Mouse (Mus musculus) midbrain, embryonic 13.5 days (tissue): Measurements from ENCODE around the gene Zfp583. TPM values are rescaled to one million over a fixed set of nuclear protein-coding genes. Genes with fewer than 3 reads are reported as not detected.
A peak's percentile ranks its signal among the peaks of the same experiment; 100 is the strongest.
"Not testable (repeated sequence)": the region's sequence is repeated elsewhere in the genome, so short reads cannot be mapped to it uniquely, and the experiment has no call there.

Source experiments
- ATAC-seq: fragments of 200-750 bp; cut with Nextera tagmentation; 2 replicates; pipeline ENCODE4 v1.8.0; 2017; ENCODE audit warnings: mild to moderate bottlenecking, moderate TSS enrichment, moderate library complexity
- H3K27ac ChIP-seq: fragments of 300-500 bp; sonication (generic); 2 replicates; pipeline ENCODE4 v1.5.1; 2015; ENCODE audit warnings: inconsistent platforms, mild to moderate bottlenecking, moderate library complexity
- H3K27me3 ChIP-seq: fragments of 300-500 bp; sonication (generic); 2 replicates; pipeline ENCODE4 v1.6.1; 2015; ENCODE audit warnings: mild to moderate bottlenecking, inconsistent platforms
- H3K36me3 ChIP-seq: fragments of 300-500 bp; sonication (generic); 2 replicates; pipeline ENCODE4 v1.6.1; 2015; ENCODE audit warnings: mild to moderate bottlenecking, inconsistent platforms
- H3K4me1 ChIP-seq: fragments of 300-500 bp; sonication (generic); replicated peaks from 2 replicates; pipeline ENCODE4 v1.6.1; 2015; ENCODE audit warnings: inconsistent platforms
- H3K4me2 ChIP-seq: fragments of 300-500 bp; sonication (generic); replicated peaks from 2 replicates; pipeline ENCODE4 v1.6.1; 2015; ENCODE audit warnings: moderate library complexity, mild to moderate bottlenecking, inconsistent platforms
- H3K4me3 ChIP-seq: fragments of 300-500 bp; sonication (generic); replicated peaks from 2 replicates; pipeline ENCODE4 v1.5.1; 2015; ENCODE audit warnings: mild to moderate bottlenecking, inconsistent platforms
- H3K9ac ChIP-seq: fragments of 300-500 bp; sonication (generic); replicated peaks from 2 replicates; pipeline ENCODE4 v1.6.1; 2015; ENCODE audit warnings: mild to moderate bottlenecking, inconsistent platforms
- H3K9me3 ChIP-seq: fragments of 300-500 bp; sonication (generic); 2 replicates; pipeline ENCODE4 v1.6.1; 2016; ENCODE audit warnings: mild to moderate bottlenecking, inconsistent platforms
- WGBS: fragments of 180-500 bp; shearing (Covaris S2); methylation state at CpG from one replicate; pipeline ENCODE4 v1.1.7; 2015; 5-methylcytosine and 5-hydroxymethylcytosine counted together
- polyA plus RNA-seq: library from polyadenylated mRNA; unstranded; fragments of >200 nt; fragmentation: Nextera tagmentation; extraction: Ambion mirVana; gene quantifications from 2 replicates; pipeline ENCODE4 v1.2.1, GENCODE M21; 2015

The Zfp583 gene
- polyA plus RNA-seq, 1 experiment from 2014 or later: 12.9 TPM

GRCm38 (mm10) chr7:6358937-6359590 is 28.0 kb upstream of the Zfp583 start:
- H3K27ac ChIP-seq: peak overlapping the region; percentile 65; the same call in 1 of the 2 replicates
- H3K9me3 ChIP-seq: no peaks in the 10 kb centered on the region
- WGBS: 50% methylated on average over 10 of the region's 10 CpGs
- ATAC-seq: no peak
- H3K4me2 ChIP-seq: no peak overlapping the region
- H3K9ac ChIP-seq: no peak overlapping the region; the same call in 1 of the 2 replicates
- peaks cover 10% of the 10 kb centered on the region for H3K4me1 ChIP-seq
- H3K27me3 ChIP-seq: no peaks in the 10 kb centered on the region
- no peak overlapping the region for H3K4me3 ChIP-seq
- H3K36me3 ChIP-seq: peaks cover 6% of the 10 kb centered on the region

GRCm38 (mm10) chr7:6358121-6358520 is 27.0 kb upstream of the Zfp583 start:
- Histone ChIP-seq H3K9ac (no peak overlapping the region), H3K9me3 (no peaks in the 10 kb centered on the region), H3K4me2 (no peak overlapping the region), H3K36me3 (peaks cover 15% of the 10 kb centered on the region), H3K4me3 (no peak overlapping the region), H3K4me1 (0 out of 2 replicates have a peak, but pooled peaks cover 3% of the 10 kb centered on the region), H3K27me3 (no peaks in the 10 kb centered on the region), H3K27ac (no peak overlapping the region)
- WGBS: 72% methylated on average over 2 of the region's 2 CpGs
- no peak for ATAC-seq

- Histone ChIP-seq H3K4me1 (0 out of 2 replicates have a peak, but pooled peaks cover 2% of the 10 kb centered on the region), H3K4me2 (peak overlapping the region; percentile 54), H3K27me3 (no peaks in the 10 kb centered on the region), H3K9me3 (no peaks in the 10 kb centered on the region), H3K27ac (no peak overlapping the region), H3K4me3 (peak overlapping the region; percentile 74), H3K9ac (peak overlapping the region; percentile 72; the same call in 1 of the 2 replicates), H3K36me3 (no peaks in the 10 kb centered on the region)
- peak; percentile 69 for ATAC-seq
- 32% methylated on average over 10 of the region's 10 CpGs for WGBS
Measured at GRCm38 (mm10) chr7:6344124-6344523, 13.0 kb upstream of the Zfp583 start.

- peak; percentile 96 for ATAC-seq
- Histone ChIP-seq H3K9me3 (no peaks in the 10 kb centered on the region), H3K4me3 (peak within 1 kb of the TSS; percentile 74), H3K36me3 (no peaks in the 10 kb centered on the region), H3K27ac (peak within 1 kb of the TSS; percentile 83), H3K4me1 (0 out of 2 replicates have a peak, but pooled peaks cover 2% of the 10 kb centered on the region), H3K27me3 (no peaks in the 10 kb centered on the region), H3K4me2 (peak within 1 kb of the TSS; percentile 54), H3K9ac (peak within 1 kb of the TSS; percentile 72)
- WGBS: under 1% methylated on average over 26 of the region's 26 CpGs
Measured at GRCm38 (mm10) chr7:6343501-6344071, 12.5 kb upstream of the Zfp583 start, which contains the start of gene Gm3854. TSS of gene Gm3854 (plus strand) at chr7:6343759.

- no peaks in the 10 kb centered on the region for H3K9me3 ChIP-seq
- H3K27ac ChIP-seq: no peak overlapping the region
- H3K4me3 ChIP-seq: no peak overlapping the region
- 84% methylated on average over 5 of the region's 5 CpGs for WGBS
- H3K4me2 ChIP-seq: no peak overlapping the region
- ATAC-seq: no peak
- no peaks in the 10 kb centered on the region for H3K36me3 ChIP-seq
- 0 out of 2 replicates have a peak, but pooled peaks cover 2% of the 10 kb centered on the region for H3K4me1 ChIP-seq
- H3K9ac ChIP-seq: no peak overlapping the region
- no peaks in the 10 kb centered on the region for H3K27me3 ChIP-seq
Measured at GRCm38 (mm10) chr7:6339865-6340264, 8.8 kb upstream of the Zfp583 start.

- H3K9me3 ChIP-seq: no peaks in the 10 kb centered on the region
- H3K9ac ChIP-seq: peak overlapping the region; percentile 74
- 15% methylated on average over 23 of the region's 23 CpGs for WGBS
- H3K4me1 ChIP-seq: peaks cover 17% of the 10 kb centered on the region
- H3K4me2 ChIP-seq: peak overlapping the region; percentile 56
- H3K4me3 ChIP-seq: peak overlapping the region; percentile 46
- H3K27me3 ChIP-seq: no peaks in the 10 kb centered on the region
- ATAC-seq: peak; percentile 92
- peak overlapping the region; percentile 88 for H3K27ac ChIP-seq
- H3K36me3 ChIP-seq: peaks cover 15% of the 10 kb centered on the region
Measured at GRCm38 (mm10) chr7:6330458-6331232, 440 bp downstream of the Zfp583 start.

GRCm38 (mm10) chr7:6300796-6301195 is 30.3 kb downstream of the Zfp583 start:
- not testable (repeated sequence) for H3K4me1 ChIP-seq, H3K9me3 ChIP-seq, H3K4me3 ChIP-seq, H3K9ac ChIP-seq, ATAC-seq, H3K4me2 ChIP-seq, H3K27ac ChIP-seq, H3K27me3 ChIP-seq
- 80% methylated on average over 11 of the region's 11 CpGs for WGBS
- peaks cover 67% of the 10 kb centered on the region for H3K36me3 ChIP-seq

- Histone ChIP-seq H3K36me3 (peaks cover 42% of the 10 kb centered on the region), H3K4me1 (peaks cover 21% of the 10 kb centered on the region)
- H3K9me3 ChIP-seq, H3K4me2 ChIP-seq, H3K27ac ChIP-seq, H3K9ac ChIP-seq, ATAC-seq, H3K4me3 ChIP-seq, H3K27me3 ChIP-seq: not testable (repeated sequence)
- WGBS: 95% methylated on average over 6 of the region's 6 CpGs
Measured at GRCm38 (mm10) chr7:6291121-6291520, 40.0 kb downstream of the Zfp583 start.

- Histone ChIP-seq H3K27ac (peak overlapping the region; percentile 74), H3K4me1 (peaks cover 29% of the 10 kb centered on the region), H3K36me3 (peaks cover 7% of the 10 kb centered on the region; the same call in 1 of the 2 replicates), H3K27me3 (no peaks in the 10 kb centered on the region), H3K9ac (peak overlapping the region; percentile 73), H3K4me2 (peak overlapping the region; percentile 70), H3K4me3 (peak overlapping the region; percentile 56), H3K9me3 (no peaks in the 10 kb centered on the region)
- 24% methylated on average over 15 of the region's 15 CpGs for WGBS
- ATAC-seq: peak; percentile 34
Measured at GRCm38 (mm10) chr7:6286921-6287531, 44.1 kb downstream of the Zfp583 start.

GRCm38 (mm10) chr7:6285842-6286705 is 45.0 kb downstream of the Zfp583 start, which contains the start of gene Zfp667:
TSS of gene Zfp667 (plus strand) at chr7:6286579.
- ATAC-seq: peak; percentile 76
- WGBS: 4% methylated on average over 50 of the region's 50 CpGs
- no peaks in the 10 kb centered on the region for H3K9me3 ChIP-seq
- peak within 1 kb of the TSS; percentile 70 for H3K4me2 ChIP-seq
- H3K9ac ChIP-seq: peak within 1 kb of the TSS; percentile 73
- H3K27me3 ChIP-seq: no peaks in the 10 kb centered on the region
- peaks cover 29% of the 10 kb centered on the region for H3K4me1 ChIP-seq
- peaks cover 7% of the 10 kb centered on the region; the same call in 1 of the 2 replicates for H3K36me3 ChIP-seq
- peak within 1 kb of the TSS; percentile 74 for H3K27ac ChIP-seq
- peak within 1 kb of the TSS; percentile 56 for H3K4me3 ChIP-seq

GRCm38 (mm10) chr7:6285366-6285765 is 45.7 kb downstream of the Zfp583 start:
- H3K4me2 ChIP-seq: peak overlapping the region; percentile 70
- no peaks in the 10 kb centered on the region for H3K9me3 ChIP-seq
- H3K27me3 ChIP-seq: no peaks in the 10 kb centered on the region
- H3K36me3 ChIP-seq: peaks cover under 1% of the 10 kb centered on the region; the same call in 1 of the 2 replicates
- H3K4me3 ChIP-seq: peak overlapping the region; percentile 56; the same call in 1 of the 2 replicates
- 95% methylated on average over 6 of the region's 6 CpGs for WGBS
- H3K4me1 ChIP-seq: peaks cover 29% of the 10 kb centered on the region
- peak overlapping the region; percentile 74; the same call in 1 of the 2 replicates for H3K27ac ChIP-seq
- no peak for ATAC-seq
- H3K9ac ChIP-seq: no peak overlapping the region
